Mouse (Mus musculus) liver, embryonic 14.5 days (tissue): Measurements from ENCODE around the gene Ccdc91. TPM values are rescaled to one million over a fixed set of nuclear protein-coding genes. Genes with fewer than 3 reads are reported as not detected.

Source experiments
- ATAC-seq: fragments of 200-750 bp; cut with Nextera tagmentation; 2 replicates; pipeline ENCODE4 v1.8.0; 2017; ENCODE audit warnings: moderate number of reproducible peaks, mild to moderate bottlenecking, moderate library complexity; ENCODE audit not compliant: insufficient read depth
- DNase-seq, 3 experiments: peaks; one replicate each; pipeline ENCODE4 v3.0.0-alpha.2; 2012 to 2013; ENCODE audit warnings: low read depth in 3 of 3, low spot score in 3 of 3
- H3K27ac ChIP-seq: fragments of 300-500 bp; sonication (generic); 2 replicates; pipeline ENCODE4 v1.5.1; 2014; ENCODE audit warnings: moderate library complexity, mild to moderate bottlenecking, control low read depth, inconsistent platforms
- H3K27me3 ChIP-seq: fragments of 300-500 bp; sonication (generic); 2 replicates; pipeline ENCODE4 v1.6.1; 2014; ENCODE audit warnings: mild to moderate bottlenecking, low read length, moderate library complexity; ENCODE audit not compliant: control insufficient read depth, insufficient read depth
- H3K36me3 ChIP-seq: fragments of 300-500 bp; sonication (generic); replicated peaks from 2 replicates; pipeline ENCODE4 v1.6.1; 2014; ENCODE audit warnings: low read depth; ENCODE audit not compliant: control insufficient read depth, insufficient read depth
- H3K4me1 ChIP-seq, 2 experiments: fragments of 200-500 bp in 1 of 2; fragments of 300-500 bp in 1 of 2; sonication (generic) in 1 of 2; replicated peaks; 2 replicates each; pipeline ENCODE4 v1.6.1; 2012 to 2014; ENCODE audit warnings: antibody characterized with exemption in 1 of 2, inconsistent platforms in 1 of 2, low read length in 1 of 2; ENCODE audit not compliant: control insufficient read depth in 2 of 2, insufficient read depth in 2 of 2
- H3K4me2 ChIP-seq: fragments of 300-500 bp; sonication (generic); 2 replicates; pipeline ENCODE4 v1.6.1; 2014; ENCODE audit warnings: low read depth, mild to moderate bottlenecking, control low read depth, moderate library complexity
- H3K4me3 ChIP-seq, 2 experiments: fragments of 200-500 bp in 1 of 2; fragments of 300-500 bp in 1 of 2; sonication (generic) in 1 of 2; 2 replicates each; pipeline ENCODE4 v1.5.1; 2012 to 2014; ENCODE audit warnings: low read depth in 2 of 2, low read length in 2 of 2, mild to moderate bottlenecking in 2 of 2, control low read depth in 1 of 2, inconsistent platforms in 1 of 2, moderate library complexity in 1 of 2; ENCODE audit not compliant: insufficient read depth in 1 of 2
- H3K9ac ChIP-seq: fragments of 300-500 bp; sonication (generic); replicated peaks from 2 replicates; pipeline ENCODE4 v1.6.1; 2014; ENCODE audit warnings: mild to moderate bottlenecking, control low read depth, moderate library complexity
- H3K9me3 ChIP-seq: fragments of 300-500 bp; sonication (generic); 2 replicates; pipeline ENCODE4 v1.6.1; 2016; ENCODE audit warnings: low read length, mixed read lengths; ENCODE audit not compliant: control insufficient read depth
- CTCF ChIP-seq: IDR thresholded peaks from 2 replicates; pipeline ENCODE4 v1.5.1; 2016; ENCODE audit warnings: antibody characterized with exemption, low read depth, control low read depth
- EP300 ChIP-seq: IDR thresholded peaks from 2 replicates; pipeline ENCODE4 v1.6.1; 2016; ENCODE audit warnings: antibody characterized with exemption, low read depth
- WGBS: fragments of 180-500 bp; shearing (Covaris S2); extraction: QIAGEN DNeasy Blood & Tissue Kit; methylation state at CpG from one replicate; pipeline ENCODE4 v1.1.7; 2014; ENCODE audit not compliant: insufficient replicate concordance; 5-methylcytosine and 5-hydroxymethylcytosine counted together
- polyA plus RNA-seq, 2 experiments: library from polyadenylated mRNA; depleted of rRNA in 1 of 2; stranded (reverse) in 1 of 2; unstranded in 1 of 2; fragments of >200 nt; fragmentation: Nextera tagmentation in 1 of 2; extraction: Ambion mirVana in 1 of 2; gene quantifications; 2 replicates each; pipeline versions ENCODE4 v1.2.1 to v1.2.3; 2012 to 2014

The Ccdc91 gene
- polyA plus RNA-seq, 2 experiments: 3.1 to 3.9 TPM

- H3K27me3 ChIP-seq: no peaks in the 10 kb centered on the region
- WGBS: 43% methylated on average over 5 of the region's 5 CpGs
- H3K9me3 ChIP-seq: no peaks in the 10 kb centered on the region
- TF ChIP-seq EP300: no peak
- TF ChIP-seq CTCF: no peak
- H3K4me1 ChIP-seq: no peaks in the 10 kb centered on the region
- H3K4me2 ChIP-seq: no peak overlapping the region
- ATAC-seq (no peak), DNase-seq (no peak)
- no peak overlapping the region for H3K4me3 ChIP-seq
- H3K9ac ChIP-seq: no peak overlapping the region
- no peaks in the 10 kb centered on the region for H3K36me3 ChIP-seq
- H3K27ac ChIP-seq: no peak overlapping the region
Measured at GRCm38 (mm10) chr6:147470016-147470415, 5.6 kb upstream of the Ccdc91 start.

DNA sequence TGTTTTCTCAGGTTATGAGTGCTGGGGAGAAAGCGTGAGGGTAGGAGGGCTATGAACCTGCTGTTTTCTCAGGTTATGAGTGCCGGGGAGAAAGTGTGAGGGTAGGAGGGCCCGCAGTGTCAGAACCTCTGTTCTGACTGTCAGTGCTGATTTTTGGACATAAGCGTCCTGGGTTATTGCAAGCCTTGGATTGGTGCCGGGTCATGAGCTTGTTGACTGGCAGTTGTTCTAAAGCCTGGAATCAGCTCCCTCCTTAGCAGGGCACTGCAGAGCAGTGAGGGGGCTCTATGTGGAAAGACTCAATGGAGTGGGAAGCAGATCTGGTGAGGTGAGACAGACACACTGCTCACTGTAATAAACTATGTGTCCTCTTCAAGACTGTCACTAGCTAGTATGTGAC lies 5.5 kb downstream of the Ccdc91 start:
- TF ChIP-seq CTCF: no peak
- no peak for TF ChIP-seq EP300
- 67% methylated on average over 5 of the region's 5 CpGs for WGBS
- no peak for DNase-seq
- ATAC-seq: no peak
- Histone ChIP-seq H3K36me3 (no peaks in the 10 kb centered on the region), H3K27ac (no peak overlapping the region), H3K9me3 (no peaks in the 10 kb centered on the region), H3K4me3 (no peak overlapping the region), H3K4me2 (no peak overlapping the region), H3K9ac (no peak overlapping the region), H3K4me1 (peaks cover 0 to 3% of the 10 kb centered on the region in 2 experiments; a peak in 1 of 4 replicates), H3K27me3 (no peaks in the 10 kb centered on the region)

GRCm38 (mm10) chr6:147490120-147490519 lies 14.5 kb downstream of the Ccdc91 start:
- no peak for DNase-seq
- Histone ChIP-seq H3K4me1 (no peaks in the 10 kb centered on the region), H3K27ac (no peak overlapping the region), H3K4me3 (no peak overlapping the region), H3K9me3 (no peaks in the 10 kb centered on the region), H3K9ac (no peak overlapping the region), H3K27me3 (no peaks in the 10 kb centered on the region), H3K4me2 (no peak overlapping the region), H3K36me3 (no peaks in the 10 kb centered on the region)
- 84% methylated on average over 3 of the region's 3 CpGs for WGBS
- no peak for ATAC-seq
- TF ChIP-seq CTCF (no peak), EP300 (no peak)

- DNase-seq (no peak), ATAC-seq (no peak)
- H3K27ac ChIP-seq: no peak overlapping the region
- no peaks in the 10 kb centered on the region for H3K36me3 ChIP-seq
- 68% methylated on average over 4 of the region's 4 CpGs for WGBS
- no peaks in the 10 kb centered on the region for H3K27me3 ChIP-seq
- no peak overlapping the region for H3K9ac ChIP-seq
- no peak overlapping the region for H3K4me2 ChIP-seq
- no peaks in the 10 kb centered on the region for H3K9me3 ChIP-seq
- no peaks in the 10 kb centered on the region for H3K4me1 ChIP-seq
- no peak overlapping the region for H3K4me3 ChIP-seq
- TF ChIP-seq CTCF (no peak), EP300 (no peak)
Measured at GRCm38 (mm10) chr6:147492551-147492950, 16.9 kb downstream of the Ccdc91 start.

DNA sequence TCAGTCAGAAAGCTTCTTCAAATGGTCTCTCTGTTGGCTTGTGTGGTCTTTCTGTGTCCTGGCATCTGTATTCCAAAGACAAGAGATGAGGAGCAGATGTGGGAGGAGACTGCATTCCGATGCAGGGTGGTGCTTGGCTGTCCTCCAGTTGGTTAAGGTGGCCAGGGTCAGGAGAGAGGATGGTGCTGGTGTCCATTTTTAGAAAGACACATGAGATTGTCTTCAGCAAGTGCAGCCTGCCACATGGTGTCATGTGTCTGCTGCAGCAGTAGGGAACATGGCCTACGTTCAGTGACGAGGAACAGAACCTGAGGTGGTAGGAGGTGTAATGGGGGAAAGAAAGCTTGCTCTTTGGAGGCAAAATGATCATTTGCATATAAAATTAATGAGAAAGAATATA lies 25.8 kb downstream of the Ccdc91 start:
- no peaks in the 10 kb centered on the region for H3K36me3 ChIP-seq
- no peak overlapping the region for H3K9ac ChIP-seq
- DNase-seq: no peak
- WGBS: 57% methylated on average over 3 of the region's 3 CpGs
- no peak overlapping the region for H3K4me2 ChIP-seq
- no peak overlapping the region for H3K4me3 ChIP-seq
- no peak for TF ChIP-seq CTCF
- TF ChIP-seq EP300: no peak
- ATAC-seq: no peak
- H3K4me1 ChIP-seq: no peaks in the 10 kb centered on the region
- no peak overlapping the region for H3K27ac ChIP-seq
- no peaks in the 10 kb centered on the region for H3K27me3 ChIP-seq
- no peaks in the 10 kb centered on the region for H3K9me3 ChIP-seq
